Mouse (Mus musculus): ENCODE data around the gene Rgs7bp.

DNA sequence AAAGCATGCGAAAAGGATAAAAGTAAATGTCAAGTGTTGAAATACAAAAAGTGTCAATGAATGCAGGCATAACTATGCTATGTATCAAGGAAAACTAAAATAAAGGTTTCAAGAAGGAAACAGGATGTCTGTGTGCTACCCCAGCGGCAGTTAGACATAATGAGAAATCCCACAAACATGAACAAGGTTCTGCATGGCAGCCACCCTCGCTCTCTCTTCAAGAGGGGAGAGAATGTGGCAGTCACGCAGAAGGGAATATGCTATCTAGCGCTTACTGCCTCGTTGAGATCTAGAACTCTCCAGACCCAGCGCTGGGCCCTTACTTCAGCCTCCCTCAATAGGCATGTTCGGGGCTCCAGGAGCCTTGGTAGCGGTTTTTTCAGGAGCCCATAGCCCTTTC lies 38.2 kb downstream of the Rgs7bp start:
- TF ChIP-seq POLR2A (IDR thresholded peaks at IDR 0.05; ENCODE audit: insufficient read depth, low read depth, low read length) (no peak), CTCF (IDR thresholded peaks at IDR 0.05; ENCODE audit: insufficient read depth, low read depth, low read length) (no peak)
